Mouse (Mus musculus): ENCODE data around the gene Rbp3. TPM values are rescaled to one million over a fixed set of nuclear protein-coding genes. Genes with fewer than 3 reads are reported as not detected.

Rbp3 gene
- not detected in 4 replicates for total RNA-seq (2023)

DNA sequence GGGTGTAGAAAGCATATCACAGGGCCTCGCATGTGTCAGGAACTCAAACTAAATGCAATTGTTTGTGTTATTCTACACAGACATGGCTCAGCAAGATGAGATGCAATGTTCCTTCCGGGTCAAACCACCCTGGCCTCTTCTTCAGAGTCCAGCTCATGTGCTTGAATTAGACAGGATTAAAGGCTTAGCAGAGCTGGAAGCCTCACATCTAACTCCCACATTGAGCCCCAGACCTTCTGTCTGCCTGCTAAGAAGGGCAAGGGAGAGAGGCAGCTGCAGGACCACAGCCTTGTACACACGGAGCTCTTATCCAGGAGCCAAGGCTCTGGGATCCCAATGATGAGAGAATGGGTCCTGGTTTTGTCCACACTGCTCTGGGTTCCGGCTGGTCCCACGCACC, at the start of gene Rbp3:
Gene Rbp3, plus strand, starts transcription at position 243 of the 400 bp plus-strand sequence.

GRCm38 (mm10) chr14:33923168-33924070, 30.4 kb upstream of the Rbp3 start, which contains the start of gene Gdf10:
Gdf10 (plus strand) TSS chr14:33923587.

GRCm38 (mm10) chr14:33940739-33941138, 13.1 kb upstream of the Rbp3 start, which contains the start of gene Gdf2:
Gdf2 (plus strand) TSS chr14:33941039.

DNA sequence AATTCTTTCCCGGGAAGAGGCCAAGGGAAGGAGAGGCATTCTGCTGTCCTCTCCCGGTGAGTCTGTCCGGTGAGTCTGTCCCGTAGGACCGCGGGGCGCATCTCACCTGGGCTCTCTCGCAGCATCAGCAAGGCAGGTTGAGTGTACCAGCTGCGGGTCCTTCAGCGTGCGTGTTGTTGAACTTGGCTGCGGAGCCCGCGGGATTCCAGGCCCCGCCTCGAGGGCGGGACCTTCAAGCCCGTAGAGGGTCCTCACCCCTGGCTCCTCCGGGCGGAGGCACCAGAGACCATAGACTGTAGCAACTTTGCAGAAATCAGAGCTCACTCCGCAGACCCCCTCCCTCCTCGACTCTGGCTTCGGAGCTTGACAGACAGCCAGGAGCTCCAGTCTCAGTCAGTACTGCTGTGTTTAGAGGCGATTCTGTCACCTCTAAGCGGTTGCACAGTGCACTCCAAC, 24.8 kb downstream of the Rbp3 start, which contains the start of gene Zfp488:
Gene Zfp488, minus strand, starts transcription at position 161 of the 456 bp plus-strand sequence.

Other genes with a start within 250 kb of the Rbp3 start
- not detected in 4 replicates for gene Gdf10, start 30.4 kb upstream of the Rbp3 start, total RNA-seq (2023)
- not detected in 4 replicates for gene Gdf2, start 13.0 kb upstream of the Rbp3 start, total RNA-seq (2023)
- 0.14 to 0.44 TPM (median 0.41 TPM) in 4 replicates for gene Zfp488, start 24.8 kb downstream of the Rbp3 start, total RNA-seq (2023)
- not detected in 4 replicates for gene Gm30083, start 61.2 kb downstream of the Rbp3 start, total RNA-seq (2023)
- not detected in 4 replicates for gene Gm5460, start 62.8 kb downstream of the Rbp3 start, total RNA-seq (2023)
- gene Antxrl, start 98.7 kb downstream of the Rbp3 start, total RNA-seq (2023): not detected in 4 replicates
- gene Anxa8, start 132.0 kb downstream of the Rbp3 start, total RNA-seq (2023): not detected in 4 replicates
- gene A630023A22Rik, start 148.8 kb downstream of the Rbp3 start, total RNA-seq (2023): not detected in 4 replicates
- not detected in 4 replicates for gene Npy4r, start 198.5 kb downstream of the Rbp3 start, total RNA-seq (2023)
- 0.06 to 0.12 TPM (median 0.09 TPM) in 3 of 4 replicates, not detected in the other for gene Gprin2, start 247.7 kb downstream of the Rbp3 start, total RNA-seq (2023)

Data from B cell, adult 62 days (primary cell).